Mouse (Mus musculus) olfactory bulb, adult 2 months (tissue): ENCODE data around the gene Anks1. TPM values are rescaled to one million over a fixed set of nuclear protein-coding genes. Genes with fewer than 3 reads are reported as not detected.

Source experiments
- H3K27ac ChIP-seq: fragments of 200-500 bp; 2 replicates; pipeline ENCODE4 v1.5.1; 2012; ENCODE audit warnings: low read depth, low read length; ENCODE audit not compliant: insufficient read depth
- H3K4me1 ChIP-seq: fragments of 200-500 bp; 2 replicates; pipeline ENCODE4 v1.6.1; 2012; ENCODE audit warnings: low read length; ENCODE audit not compliant: control insufficient read depth, insufficient read depth
- H3K4me3 ChIP-seq: fragments of 200-500 bp; 2 replicates; pipeline ENCODE4 v1.5.1; 2012; ENCODE audit warnings: mild to moderate bottlenecking, low read depth, low read length, moderate library complexity; ENCODE audit not compliant: insufficient read depth
- CTCF ChIP-seq: fragments of 200-500 bp; IDR thresholded peaks from 2 replicates; pipeline ENCODE4 v1.5.1; 2012; ENCODE audit warnings: low read depth, mild to moderate bottlenecking, low read length, moderate library complexity; ENCODE audit not compliant: insufficient read depth
- POLR2A ChIP-seq: fragments of 200-500 bp; IDR thresholded peaks from 2 replicates; pipeline ENCODE4 v1.6.1; 2012; ENCODE audit warnings: mild to moderate bottlenecking, low read depth, low read length, moderate library complexity; ENCODE audit not compliant: insufficient read depth
- WGBS: fragments of 180-500 bp; shearing (Covaris S2); methylation state at CpG from one replicate; pipeline ENCODE4 v1.1.7; 2018; 5-methylcytosine and 5-hydroxymethylcytosine counted together
- polyA plus RNA-seq: library from polyadenylated mRNA; stranded (reverse); fragments of >200 nt; gene quantifications from 2 replicates; pipeline ENCODE4 v1.2.4, GENCODE M21; 2012; ENCODE audit warnings: low replicate concordance; ENCODE audit not compliant: missing spikeins, insufficient read depth, insufficient read length

The Anks1 gene
- polyA plus RNA-seq, 1 experiment, result not detected

GRCm38 (mm10) chr17:28061472-28061871, 152.4 kb downstream of the Anks1 start:
- no peak overlapping the region for H3K4me3 ChIP-seq
- TF ChIP-seq CTCF (peak; percentile 56; the same call in 1 of the 2 replicates), POLR2A (no peak)
- H3K4me1 ChIP-seq, result no peaks in the 10 kb centered on the region
- no peak overlapping the region for H3K27ac ChIP-seq
- 39% methylated on average over 7 of the region's 7 CpGs for WGBS

GRCm38 (mm10) chr17:28062710-28063109, 153.6 kb downstream of the Anks1 start:
- no peaks in the 10 kb centered on the region for H3K4me1 ChIP-seq

DNA sequence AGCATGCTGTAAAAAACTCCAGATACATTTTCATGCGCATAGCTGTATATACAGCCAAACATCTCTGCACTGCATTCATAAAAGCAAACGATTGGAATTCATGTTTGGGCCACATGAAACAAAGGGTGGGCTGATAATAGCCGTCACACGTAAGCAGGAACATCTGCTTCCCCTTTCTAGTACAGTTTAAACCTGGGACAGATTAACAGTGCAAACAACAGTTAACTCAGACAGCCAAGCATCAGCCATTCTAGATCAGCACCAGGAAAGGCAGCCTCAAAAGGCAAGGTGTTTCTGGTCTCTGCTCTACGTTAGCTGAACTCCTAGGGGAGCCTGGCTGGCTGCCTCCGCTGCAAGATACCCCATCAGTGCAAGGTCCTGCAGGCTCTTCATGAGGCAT, 154.1 kb downstream of the Anks1 start:
- TF ChIP-seq CTCF, result no peak
- TF ChIP-seq POLR2A, result no peak
- no peak overlapping the region for H3K4me3 ChIP-seq
- 77% methylated on average over 6 of the region's 6 CpGs for WGBS
- H3K27ac ChIP-seq, result no peak overlapping the region
- H3K4me1 ChIP-seq, result no peaks in the 10 kb centered on the region

More at GRCm38 (mm10) chr17:28062710-28063109, 153.6 kb downstream of the Anks1 start:
- H3K27ac ChIP-seq, result no peak overlapping the region
- 86% methylated on average over 7 of the region's 7 CpGs for WGBS
- no peak overlapping the region for H3K4me3 ChIP-seq
- no peak for TF ChIP-seq CTCF
- no peak for TF ChIP-seq POLR2A

DNA sequence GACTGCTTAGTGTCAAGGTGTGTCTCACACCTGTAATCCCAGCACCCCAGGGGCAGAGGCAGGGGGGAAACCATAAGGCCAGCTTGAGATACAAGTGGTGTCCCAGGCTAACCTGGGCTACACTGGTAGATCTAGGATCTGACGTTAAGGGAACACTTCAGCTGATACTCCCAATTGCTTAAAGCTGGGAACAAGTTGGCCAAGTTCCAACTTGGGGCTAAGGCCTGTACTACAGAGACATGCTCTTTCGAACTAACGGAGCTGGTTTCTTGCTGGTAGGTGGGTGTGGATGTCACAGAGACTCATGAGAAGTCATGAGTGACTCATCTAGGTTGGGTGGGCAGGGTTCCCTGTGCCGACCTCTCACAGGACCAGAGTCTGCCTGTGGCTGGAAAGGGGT, 158.2 kb downstream of the Anks1 start:
- TF ChIP-seq POLR2A (no peak), CTCF (no peak)
- Histone ChIP-seq H3K4me1 (0 out of 2 replicates have a peak, but pooled peaks cover 4% of the 10 kb centered on the region), H3K4me3 (no peak overlapping the region), H3K27ac (no peak overlapping the region)
- WGBS, result 24% methylated on average over 4 of the region's 4 CpGs

- WGBS, result 38% methylated on average over 12 of the region's 12 CpGs
- TF ChIP-seq CTCF, result no peak
- TF ChIP-seq POLR2A, result no peak
- H3K4me1 ChIP-seq, result 0 out of 2 replicates have a peak, but pooled peaks cover 4% of the 10 kb centered on the region
- no peak overlapping the region for H3K4me3 ChIP-seq
- no peak overlapping the region for H3K27ac ChIP-seq
Measured at GRCm38 (mm10) chr17:28069446-28069845, 160.3 kb downstream of the Anks1 start.

DNA sequence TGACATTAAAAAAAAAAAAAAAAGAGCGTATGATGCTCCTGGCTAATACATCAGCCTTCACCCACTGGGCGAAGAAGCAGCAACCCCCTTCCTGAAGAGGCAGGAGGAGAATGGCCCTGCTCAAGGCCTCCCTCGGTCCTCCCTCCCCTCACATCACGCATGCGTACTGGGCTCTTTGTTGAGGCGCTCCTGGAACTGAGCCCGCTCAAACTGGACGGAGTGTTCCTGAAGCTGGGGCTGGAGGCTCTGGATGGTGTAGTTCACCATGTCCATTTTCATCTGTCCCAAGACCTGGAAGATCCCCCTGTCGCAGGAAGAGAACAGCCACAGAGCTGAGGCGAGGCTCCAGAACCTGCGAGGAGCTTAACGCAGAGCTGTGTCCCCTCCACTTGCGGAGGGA, 161.2 kb downstream of the Anks1 start:
- 62% methylated on average over 13 of the region's 13 CpGs for WGBS
- Histone ChIP-seq H3K4me3 (no peak overlapping the region), H3K4me1 (0 out of 2 replicates have a peak, but pooled peaks cover 4% of the 10 kb centered on the region), H3K27ac (no peak overlapping the region)
- no peak for TF ChIP-seq CTCF
- no peak for TF ChIP-seq POLR2A

- H3K4me3 ChIP-seq, result no peak overlapping the region
- 0 out of 2 replicates have a peak, but pooled peaks cover 4% of the 10 kb centered on the region for H3K4me1 ChIP-seq
- TF ChIP-seq POLR2A, result no peak
- no peak for TF ChIP-seq CTCF
- WGBS, result 94% methylated on average over 2 of the region's 2 CpGs
- no peak overlapping the region for H3K27ac ChIP-seq
Measured at GRCm38 (mm10) chr17:28072730-28073129, 163.6 kb downstream of the Anks1 start.

- 84% methylated on average over 7 of the region's 7 CpGs for WGBS
- TF ChIP-seq CTCF (no peak), POLR2A (no peak)
- Histone ChIP-seq H3K4me3 (no peak overlapping the region), H3K27ac (no peak overlapping the region), H3K4me1 (0 out of 2 replicates have a peak, but pooled peaks cover 4% of the 10 kb centered on the region)
Measured at GRCm38 (mm10) chr17:28074486-28074885, 165.4 kb downstream of the Anks1 start.

DNA sequence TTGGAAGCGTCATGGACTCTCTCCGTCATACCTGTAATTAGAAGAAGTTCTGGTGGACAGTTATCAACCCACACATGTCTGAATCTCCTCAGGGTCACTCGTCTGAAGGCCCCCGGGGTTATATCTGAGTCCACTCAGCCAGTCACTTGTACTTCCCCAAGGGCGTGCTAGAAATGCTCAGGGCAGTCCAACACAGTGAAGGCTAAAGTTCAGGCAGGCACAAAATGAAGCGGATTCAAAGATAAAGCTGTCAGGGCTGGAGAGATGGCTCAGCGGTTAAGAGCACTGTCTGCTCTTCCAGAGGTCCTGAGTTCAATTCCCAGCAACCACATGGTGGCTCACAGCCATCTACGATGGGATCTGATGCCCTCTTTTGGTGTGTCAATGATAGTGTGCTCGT, 168.9 kb downstream of the Anks1 start:
- WGBS, result 92% methylated on average over 9 of the region's 9 CpGs
- Histone ChIP-seq H3K4me1 (peaks cover 7% of the 10 kb centered on the region; the same call in 1 of the 2 replicates), H3K27ac (no peak overlapping the region), H3K4me3 (no peak overlapping the region)
- no peak for TF ChIP-seq POLR2A
- TF ChIP-seq CTCF, result no peak
